Mouse (Mus musculus): ENCODE data around the gene Daam1. TPM values are rescaled to one million over a fixed set of nuclear protein-coding genes. Genes with fewer than 3 reads are reported as not detected.
A peak's percentile ranks its signal among the peaks of the same experiment; 100 is the strongest.

Gene Daam1
- total RNA-seq, 2 experiments from 2014 or later: 20.0 to 21.6 TPM

DNA sequence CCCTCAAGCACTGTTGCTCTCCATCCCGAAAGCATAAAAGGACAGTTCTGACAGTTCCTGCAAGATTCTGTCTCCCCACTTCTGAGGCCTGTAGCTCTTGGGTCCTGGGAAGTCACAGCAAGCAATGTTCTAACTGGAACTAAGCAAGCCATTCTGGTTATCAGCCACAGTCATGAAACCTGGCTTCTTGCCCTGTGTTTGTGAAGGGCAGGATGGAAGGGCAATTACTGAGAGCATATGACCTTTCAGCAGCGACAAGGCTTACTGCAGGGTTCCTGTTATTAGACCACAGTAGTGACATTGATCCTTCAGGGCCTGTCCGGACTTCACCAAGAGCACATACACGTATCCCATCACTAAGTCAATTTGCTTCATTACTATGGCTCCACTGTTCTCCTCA, 167.8 kb downstream of the Daam1 start:
- peak; percentile 76 to 81 for DNase-seq

DNA sequence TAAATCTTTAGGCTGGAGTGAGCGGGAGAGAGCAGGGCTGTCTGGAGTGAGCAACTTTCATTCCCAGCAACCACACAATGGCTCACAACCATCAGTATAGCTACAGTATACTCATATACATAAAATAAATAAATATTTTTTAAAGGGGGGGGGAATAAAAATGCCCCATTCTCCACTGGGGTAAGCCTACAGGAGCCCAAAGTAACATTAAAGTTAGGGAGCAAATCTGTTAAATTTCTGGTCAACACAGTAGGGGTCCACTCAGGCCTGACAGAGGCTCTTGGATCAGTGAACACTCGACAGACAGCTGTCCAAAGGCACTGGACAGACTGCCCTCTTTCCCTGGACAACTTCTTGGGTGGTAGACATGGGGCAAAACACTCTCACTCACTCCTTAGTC, 168.8 kb downstream of the Daam1 start:
- DNase-seq: no peak

DNA sequence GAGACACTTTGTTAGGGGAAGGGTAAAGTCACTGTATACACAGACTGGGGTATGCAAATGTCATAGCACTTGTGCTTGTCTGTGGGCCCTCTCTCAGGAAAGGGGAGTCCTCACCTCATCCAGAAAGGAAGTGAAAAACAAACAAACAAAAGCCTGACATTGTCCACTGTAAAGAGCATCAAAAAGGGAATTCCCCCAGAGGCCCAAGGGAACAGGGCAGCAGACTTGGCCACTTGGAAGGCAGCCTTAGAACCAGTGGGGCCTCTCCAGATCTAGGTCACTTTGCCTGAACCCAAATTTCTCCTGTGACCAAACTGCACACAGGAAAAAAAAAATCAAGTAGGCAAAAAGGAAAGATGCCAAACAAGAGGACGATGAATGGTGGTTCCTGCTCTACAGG, 170.9 kb downstream of the Daam1 start:
- no peak for DNase-seq

DNA sequence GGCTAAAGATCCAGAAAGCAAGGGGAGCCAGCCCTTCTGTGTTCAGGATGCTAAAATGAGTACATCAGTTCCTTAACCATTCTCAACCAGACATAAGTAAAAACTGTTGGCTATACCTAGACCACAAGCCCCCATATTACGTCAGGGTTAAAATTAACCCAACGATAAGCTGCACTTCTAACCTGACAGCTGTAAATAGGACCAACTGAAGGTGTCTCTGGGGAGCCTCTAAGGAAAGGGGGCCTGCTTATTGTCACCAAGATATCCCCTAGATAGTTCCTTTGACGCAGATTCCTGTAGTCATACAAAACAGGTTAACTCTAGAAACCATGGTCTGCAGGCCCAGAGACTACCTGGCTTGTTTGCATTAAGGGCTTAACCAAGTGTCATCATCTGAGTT, 174.4 kb downstream of the Daam1 start:
- DNase-seq: no peak

DNA sequence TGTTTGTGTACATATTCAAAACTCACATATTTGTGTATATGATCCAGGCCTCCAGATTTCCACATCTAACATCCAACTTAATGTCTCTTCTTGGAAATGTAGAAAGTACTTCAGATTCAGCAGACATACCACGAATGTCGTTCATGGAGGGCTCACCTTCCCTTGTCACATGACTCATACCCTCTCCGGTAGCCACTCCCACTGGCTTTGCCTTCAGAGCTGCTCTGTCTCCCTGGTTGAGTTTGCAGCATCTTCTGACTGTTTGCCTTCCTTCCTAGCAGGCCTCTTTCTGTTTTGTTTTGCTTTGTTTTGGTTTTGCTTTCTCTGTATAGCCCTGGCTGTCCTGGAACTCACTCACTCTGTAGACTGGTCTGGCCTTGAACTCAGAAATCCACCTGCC, 176.8 kb downstream of the Daam1 start:
- no peak for DNase-seq

DNA sequence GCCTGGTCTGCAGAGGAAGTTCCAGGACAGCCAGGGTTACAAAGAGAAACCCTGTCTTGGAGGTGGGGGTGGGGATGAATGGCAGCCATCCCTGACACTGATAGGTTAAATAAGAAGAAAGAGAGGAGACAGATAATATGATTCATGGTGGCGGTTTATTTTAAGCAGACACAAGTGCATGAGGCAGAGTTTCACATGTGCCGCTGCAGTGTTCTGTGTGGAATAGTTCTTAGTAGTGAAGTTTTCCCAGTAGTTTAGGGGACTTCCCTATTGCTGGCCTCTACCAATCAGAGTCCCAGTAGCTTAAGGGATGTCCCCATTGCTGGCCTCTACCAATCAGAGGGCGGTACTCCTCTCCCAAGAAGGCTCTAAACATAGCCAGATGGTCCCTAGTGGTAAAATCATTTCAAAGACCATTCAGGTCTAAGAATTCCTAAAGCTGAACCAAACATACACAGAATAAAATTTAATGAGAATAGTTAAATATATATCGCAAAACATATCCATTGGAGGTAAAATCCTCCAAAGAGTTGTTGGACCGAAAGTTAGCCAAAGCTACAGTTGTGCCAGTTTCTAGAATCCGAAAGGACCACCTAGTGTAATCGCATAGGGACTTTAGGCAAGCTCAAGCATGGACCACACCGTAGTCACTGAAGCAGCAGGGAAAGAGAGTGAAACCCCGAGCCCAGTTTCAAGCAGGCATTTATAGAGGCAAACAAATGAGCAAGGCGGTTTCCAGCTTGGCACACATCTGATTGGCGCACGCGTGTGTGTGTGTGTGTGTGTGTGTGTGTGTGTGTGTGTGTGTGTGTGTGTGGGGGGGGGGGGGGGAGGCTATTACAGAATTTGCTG, 178.4 kb downstream of the Daam1 start:
- DNase-seq: no peak

DNA sequence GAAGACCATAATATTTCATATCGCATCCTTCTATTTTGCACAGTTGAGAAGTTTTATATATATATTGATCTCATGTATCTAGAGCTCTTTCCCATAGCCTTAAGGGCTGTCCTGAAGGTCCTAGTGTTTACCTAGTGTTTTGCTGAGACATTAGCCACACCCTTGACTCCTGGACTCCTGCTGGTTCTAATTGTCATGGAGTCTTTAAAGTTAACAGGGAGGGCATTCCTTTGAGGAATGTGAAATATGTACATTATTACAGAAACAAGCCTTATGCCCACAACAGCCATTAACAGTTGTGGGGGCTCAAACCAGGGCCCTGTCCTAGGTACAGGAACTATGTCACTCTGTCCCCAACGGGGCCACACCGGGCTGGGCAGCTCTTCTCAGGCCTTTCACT, 180.5 kb downstream of the Daam1 start:
- no peak for DNase-seq

DNA sequence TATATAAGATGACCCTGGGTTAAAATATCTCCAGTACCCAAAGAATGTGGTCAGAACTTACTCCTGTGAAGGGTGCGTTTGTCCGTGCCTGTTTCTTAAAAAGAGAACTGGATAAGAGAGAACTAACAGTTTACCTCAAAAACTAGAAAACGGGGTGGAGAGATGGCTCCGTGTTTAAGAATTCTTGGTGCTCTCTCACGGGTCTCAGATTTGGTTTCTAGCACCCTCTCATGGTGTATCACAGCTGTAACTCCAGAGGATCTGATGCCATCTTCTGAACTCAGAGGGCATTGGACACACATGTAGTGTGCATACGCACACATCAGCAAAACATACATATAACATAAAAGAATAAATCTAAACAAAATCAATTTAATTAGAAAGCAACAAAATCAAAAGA, 181.2 kb downstream of the Daam1 start:
- no peak for DNase-seq

DNA sequence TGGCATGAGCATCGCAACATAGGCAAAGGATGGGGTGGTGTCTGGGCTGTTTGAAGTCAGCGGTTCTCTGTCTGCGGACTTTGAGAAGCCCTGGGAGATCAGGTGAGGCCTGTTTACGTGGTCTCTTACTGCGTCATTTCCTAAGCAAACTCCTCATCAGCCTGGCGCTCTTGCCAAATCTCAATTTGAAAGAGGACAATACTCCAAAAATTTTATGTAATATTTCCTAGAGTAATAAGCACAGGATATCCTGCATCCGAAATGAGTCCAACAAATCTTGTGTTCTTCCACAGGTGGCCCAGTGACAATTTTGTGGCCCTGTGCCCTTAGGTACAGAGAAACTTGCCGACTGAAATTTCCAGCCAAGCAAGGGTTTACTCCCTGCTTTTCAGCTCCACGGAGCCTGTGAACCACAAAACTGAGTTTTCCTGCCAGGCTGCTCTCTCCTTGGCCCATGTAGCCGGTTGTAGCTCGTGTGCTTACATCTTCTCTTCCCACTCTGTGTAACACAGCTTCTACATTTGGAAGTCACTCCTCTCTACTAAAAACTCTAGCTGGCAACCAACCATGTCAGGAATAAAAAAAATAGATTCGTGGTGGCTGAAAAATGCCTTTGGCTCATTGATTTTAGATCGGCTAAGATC, 183.0 kb downstream of the Daam1 start:
- DNase-seq: no peak

DNA sequence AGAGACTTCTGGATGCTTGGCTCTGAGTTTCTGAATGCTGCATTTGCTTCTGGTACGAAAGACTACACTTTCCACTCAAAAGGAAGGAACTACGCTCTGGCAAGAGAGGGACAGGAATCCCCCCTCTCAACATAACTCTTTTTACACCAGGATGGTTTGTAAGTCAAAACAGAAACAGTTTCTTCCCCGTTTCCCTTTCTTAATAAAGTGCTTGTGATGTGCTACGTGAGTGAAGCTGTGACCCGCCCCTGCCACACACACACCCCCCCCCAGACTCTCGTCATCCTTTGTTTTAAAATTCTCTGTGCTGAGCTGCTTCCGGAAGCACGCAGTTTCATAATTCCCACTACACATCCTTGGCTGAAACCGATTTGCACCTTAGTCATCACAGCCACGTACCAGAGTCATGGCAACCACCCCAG, 183.5 kb downstream of the Daam1 start:
- DNase-seq: no peak

DNA sequence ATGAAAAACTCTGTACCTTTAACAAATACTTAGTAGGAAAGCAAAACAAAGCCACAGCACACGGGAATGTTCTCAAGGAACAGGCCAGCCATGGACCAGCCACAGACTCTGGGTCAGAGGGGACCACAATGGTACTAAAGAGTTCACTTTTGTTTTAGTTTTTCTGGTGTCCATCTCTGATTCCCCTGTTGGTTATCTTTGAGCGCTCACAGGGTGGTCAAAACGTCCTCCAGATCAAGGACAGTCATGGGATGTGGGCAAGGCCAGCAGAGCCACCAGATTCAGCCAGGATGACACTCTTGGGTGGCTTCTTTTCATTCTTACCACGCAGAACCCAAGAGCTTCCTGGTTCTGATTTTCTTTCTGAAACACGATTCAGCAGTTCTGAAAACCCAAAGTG, 184.4 kb downstream of the Daam1 start:
- DNase-seq: no peak

DNA sequence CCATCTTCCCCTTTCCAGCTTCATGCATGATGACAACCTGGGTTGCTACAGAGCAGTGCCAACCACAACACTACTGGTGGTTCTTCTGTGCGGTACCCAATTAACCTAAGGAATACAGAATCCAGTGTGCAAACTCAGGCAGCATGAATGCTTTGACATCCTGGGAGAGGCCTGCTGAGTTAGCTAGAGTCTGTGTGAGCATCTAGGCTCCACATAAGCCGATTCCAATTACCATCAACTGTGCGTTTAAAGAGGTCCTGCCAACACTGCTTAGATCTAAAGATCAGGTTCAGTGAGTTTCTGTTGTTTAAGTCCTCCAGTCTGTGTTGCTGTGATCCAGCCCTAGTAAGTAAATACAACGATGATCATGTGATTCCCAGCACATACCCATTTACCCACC, 189.4 kb downstream of the Daam1 start:
- no peak for DNase-seq

DNA sequence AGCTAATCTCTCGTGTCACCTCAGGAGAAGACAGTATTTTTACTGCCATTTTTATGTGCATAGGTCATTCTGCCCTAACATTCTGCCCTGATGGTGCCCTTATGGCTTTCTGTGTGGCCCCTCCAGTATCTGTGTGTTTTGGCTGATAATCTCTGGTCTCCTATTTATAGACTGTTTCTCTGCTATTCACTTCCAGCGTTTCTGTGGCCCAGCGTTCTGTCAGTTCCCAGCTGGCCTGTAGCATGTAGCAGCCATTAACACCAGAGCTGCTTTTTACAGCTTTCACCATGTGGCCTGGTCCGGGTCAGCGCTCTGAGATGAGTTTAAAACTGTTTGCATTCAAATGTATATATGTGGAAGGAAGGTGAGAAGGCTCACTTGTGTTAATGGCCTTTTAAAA, 190.7 kb downstream of the Daam1 start:
- no peak for DNase-seq

DNA sequence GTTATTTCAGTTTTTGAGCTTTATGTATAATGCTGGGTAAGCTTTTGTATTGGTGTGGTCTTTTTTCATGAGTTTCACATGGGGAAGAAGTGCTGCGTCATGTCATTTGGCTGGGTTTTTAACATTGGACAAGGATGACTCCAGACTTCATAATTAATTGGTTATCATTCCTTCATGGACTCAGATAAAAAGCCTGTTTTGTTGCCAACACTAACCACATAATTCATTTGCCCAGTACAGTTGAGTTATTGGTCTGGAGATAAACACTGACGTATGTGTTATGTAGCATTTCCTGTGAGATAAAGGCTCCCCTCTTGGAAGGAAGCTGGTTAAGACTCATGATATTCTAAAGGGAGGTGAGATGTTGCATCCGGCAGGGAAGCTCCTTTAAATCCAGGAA, 191.9 kb downstream of the Daam1 start:
- DNase-seq: peak in 1 of 2 experiments; percentile 24

DNA sequence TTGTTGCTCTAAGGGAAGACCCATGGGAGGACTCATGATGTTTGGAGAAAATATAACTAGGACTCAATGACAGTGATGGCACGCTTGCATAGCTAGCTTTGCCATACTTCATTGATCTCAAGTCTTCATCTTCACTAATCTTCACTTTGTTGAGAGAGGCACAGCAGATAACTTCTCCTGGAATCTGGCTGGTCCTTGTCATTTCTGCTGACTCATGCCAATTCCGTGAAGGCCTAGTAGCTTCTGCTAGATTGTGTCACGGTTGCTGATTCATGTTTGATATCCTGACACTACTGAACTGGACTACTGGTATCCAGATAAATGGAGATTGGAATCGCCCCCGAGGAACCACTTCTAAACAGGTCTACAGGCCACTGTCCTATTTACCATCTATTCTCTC, 192.7 kb downstream of the Daam1 start:
- DNase-seq: peak in 1 of 2 experiments; percentile 24

DNA sequence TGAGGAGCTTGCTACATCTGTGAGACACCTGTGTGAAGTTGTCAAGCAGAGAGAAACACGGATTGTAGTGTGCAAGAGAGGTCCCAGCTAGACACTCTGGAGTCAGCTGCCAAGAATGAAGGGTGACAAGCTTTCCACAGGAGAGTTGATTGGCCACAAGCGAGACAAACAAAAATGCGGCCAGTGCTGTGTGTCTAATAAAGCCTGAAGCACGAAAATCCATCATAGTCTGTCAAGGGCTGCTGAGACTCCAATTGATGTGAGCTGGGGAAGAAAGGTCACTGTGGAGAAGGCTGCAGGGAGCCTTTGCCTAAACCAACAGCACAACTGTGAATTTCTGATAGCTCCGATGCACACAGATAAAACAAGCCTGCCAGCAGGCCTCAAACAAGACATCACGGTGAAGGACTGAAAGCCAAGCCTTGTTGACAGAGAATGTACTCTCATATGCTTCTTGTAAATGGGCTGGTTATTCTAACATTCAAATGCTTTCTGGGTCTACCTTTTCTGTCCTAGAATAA, 194.5 kb downstream of the Daam1 start:
- no peak for DNase-seq

DNA sequence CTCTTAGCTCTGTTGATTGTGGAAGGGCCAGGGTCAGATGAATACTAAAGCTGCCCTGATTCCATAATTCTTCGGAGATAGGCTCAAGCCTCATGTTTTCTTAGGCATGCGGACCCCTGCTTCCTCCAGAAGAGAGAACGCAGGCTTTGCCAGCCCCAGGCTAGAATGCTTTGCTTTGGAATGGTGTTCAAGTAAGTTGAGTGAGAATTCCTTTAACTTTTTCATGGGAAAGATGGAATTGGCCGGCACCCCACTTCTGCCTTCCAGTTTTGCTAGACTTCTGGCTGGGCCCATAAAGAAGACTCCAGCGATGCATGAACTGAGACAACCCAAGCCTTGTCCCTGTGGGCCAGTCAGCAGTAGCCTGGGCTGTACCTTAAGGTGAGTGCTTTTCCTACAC, 200.3 kb downstream of the Daam1 start:
- DNase-seq: no peak

DNA sequence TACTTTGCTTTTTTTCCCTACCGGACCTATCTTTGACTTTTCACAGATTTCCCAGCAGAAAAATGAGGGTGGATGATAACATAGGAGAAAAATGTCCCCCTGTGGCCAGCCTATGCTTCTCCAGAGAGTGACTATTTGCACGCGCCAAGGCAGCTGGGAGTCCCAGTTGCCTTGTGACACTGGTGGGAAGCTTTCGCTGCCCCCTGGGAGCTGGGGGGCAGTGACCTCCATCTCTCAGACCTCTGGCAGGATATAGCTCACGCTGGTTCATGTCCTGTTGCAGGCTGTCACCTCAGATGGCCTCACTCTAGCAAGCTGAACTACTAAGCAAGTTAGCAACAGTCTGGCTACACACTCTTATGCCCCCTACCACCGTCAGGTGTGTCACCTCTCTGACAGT, 200.9 kb downstream of the Daam1 start:
- DNase-seq: peak in 1 of 2 experiments; percentile 14

DNA sequence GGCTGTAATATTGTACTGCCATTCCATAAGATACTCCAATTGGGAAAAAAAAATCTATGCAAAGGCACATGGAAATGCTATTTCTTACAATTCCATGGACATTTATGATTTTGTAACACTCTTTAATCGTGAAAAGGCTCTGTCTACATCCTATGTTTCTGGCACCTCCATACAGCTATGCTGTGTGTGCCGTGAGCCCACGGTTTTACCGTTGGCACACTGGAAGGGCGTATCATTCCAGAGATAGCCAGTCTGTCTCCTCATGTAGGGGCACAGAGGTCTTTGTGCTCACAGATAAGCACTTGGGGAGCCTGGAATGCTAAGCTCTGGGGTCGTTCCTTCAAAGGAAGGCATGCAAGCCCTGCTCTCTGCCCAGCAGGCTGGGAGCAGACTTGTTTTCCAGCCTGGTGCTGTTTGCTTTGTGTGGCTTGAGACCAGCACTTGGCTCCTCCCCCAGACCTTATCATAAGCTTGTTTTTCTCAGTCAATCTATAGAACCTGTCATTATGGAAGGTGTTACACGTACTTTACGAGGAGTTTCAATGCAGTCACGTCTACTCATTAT, 205.3 kb downstream of the Daam1 start:
- no peak for DNase-seq

DNA sequence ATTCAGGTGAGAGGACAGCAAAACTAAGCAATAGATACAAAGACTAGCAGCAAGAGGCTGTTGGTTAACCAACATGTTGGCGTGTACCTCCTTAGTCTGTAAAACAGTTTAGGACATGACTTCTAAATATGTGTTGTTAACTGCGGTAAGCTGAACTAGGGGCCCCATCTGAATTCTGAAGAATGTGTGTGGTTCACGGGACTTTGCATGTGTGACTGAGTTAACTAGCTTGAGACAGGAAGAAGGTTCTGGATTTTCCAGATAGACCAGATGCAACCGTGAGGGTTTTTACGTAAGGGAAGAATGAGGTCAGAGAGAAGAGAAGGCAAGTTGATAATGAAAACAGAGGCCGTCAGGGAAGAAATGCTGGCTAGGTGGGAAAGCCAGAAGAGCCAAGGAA, 206.2 kb downstream of the Daam1 start:
- no peak for DNase-seq

DNA sequence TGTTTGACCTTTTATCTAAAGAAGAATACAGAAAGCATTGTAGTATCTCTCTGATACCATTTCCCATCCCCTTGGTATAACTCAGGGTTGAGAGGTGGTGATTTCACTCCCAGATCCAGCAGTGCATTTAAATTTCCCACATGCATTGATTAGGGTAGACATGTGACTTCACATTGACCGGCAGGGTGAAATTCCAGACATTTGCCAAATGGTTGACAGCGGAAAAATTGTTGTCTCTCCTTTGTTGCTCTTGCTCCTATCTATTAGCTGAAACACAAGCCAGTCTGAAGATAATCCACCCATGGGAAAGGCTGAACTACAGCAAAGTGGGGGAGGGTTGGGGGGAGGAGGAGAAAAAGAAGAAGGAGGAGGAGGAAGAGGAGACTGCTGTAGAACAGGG, 208.0 kb downstream of the Daam1 start:
- DNase-seq: no peak

DNA sequence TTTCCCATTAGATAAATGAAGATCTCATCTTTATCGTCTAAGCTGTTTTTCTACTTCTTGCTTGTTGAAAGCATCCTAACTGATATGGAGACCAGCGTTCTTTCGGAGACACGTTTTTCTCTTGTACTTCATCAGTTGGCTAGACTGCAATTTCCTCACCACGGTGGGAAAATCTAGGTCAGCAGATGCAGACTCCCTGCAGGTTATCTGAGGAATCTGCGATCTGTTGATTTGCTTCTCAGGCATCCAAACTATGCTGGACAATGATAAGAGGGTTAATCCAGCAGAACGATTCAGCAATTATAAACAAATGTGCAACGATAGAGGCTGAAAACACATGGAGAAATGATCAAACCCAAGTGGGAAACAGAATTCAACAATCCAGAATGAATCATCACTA, 208.6 kb downstream of the Daam1 start:
- no peak for DNase-seq

DNA sequence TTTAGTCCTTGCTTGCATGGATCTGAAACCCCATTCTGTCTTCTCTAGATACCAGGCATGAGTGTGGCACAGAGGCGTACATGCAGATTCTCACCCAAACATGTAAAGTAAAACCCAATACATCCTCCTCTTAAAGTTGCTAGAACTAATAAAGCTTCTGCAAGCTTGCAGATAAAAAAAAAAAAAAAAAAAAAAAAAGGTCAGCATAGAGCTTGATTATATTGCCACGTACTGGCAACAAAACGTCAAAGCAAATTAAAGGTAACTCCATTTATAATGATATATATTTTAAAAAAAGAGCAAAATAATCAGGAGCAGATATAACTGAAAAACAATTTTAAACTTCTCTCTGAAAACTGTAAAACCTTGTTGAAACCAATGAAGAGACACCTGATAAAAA, 210.4 kb downstream of the Daam1 start:
- DNase-seq: no peak

Measured in adrenal gland, postnatal 36 days (tissue).